Mouse (Mus musculus) G1E (cell line): ENCODE measurements around the gene Adam15.

Experiments used
- CTCF ChIP-seq: IDR thresholded peaks from 2 replicates; pipeline ENCODE4 v1.5.1; 2012; ENCODE audit warnings: low read depth, low read length, inconsistent platforms, mixed read lengths
- TAL1 ChIP-seq: conservative IDR thresholded peaks from 2 replicates; pipeline ENCODE4 v1.6.1; 2012; ENCODE audit warnings: low read depth, low read length, inconsistent platforms, mixed read lengths

DNA sequence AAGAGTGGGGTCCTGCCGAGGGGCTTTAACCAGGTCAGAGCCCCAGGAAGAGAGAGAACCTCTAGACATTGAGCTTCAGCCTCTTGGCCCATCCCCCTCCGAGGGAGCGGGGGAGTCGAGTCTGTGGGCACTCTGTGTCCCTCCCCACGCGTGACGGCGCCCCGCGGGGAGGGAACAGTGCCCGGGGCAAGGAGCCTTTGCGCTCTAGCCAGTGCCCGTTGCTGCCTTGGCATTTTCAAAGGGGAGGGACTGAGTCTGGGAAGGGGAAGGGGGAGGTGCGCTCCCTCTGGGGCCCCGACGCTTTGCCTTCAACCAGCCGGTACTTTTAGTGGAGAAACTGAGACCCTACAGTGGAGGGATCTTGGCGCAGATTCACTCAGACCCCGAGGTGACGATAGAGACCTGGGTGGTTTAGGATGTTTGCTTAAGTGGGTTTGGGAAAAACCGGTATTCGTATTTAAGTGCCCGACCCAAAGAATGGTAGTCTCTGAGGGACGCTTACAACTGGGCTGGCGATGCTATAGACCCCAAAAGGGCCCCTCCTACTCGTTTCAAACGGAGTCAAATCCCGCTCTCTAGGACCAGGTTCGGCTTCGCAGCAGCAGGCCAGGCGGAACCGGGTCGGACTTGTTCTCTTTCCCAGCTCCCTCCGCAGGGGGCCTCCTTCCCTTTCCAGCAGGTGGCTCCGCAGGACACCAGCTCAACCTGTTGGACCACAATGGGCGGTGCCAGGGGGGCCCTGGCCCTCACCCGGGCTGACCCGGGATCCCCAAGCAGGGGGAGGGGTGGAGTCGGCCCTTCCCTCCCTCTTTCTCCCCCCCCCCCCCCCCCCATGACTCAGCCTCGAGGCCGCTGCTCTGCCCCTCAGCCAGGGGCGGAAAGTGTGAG is 44.5 kb upstream of the Adam15 start, which contains the start of gene Zbtb7b:
- TF ChIP-seq TAL1, result no peak
- no peak for TF ChIP-seq CTCF
